Mouse (Mus musculus): Measurements from ENCODE around the gene Pdxdc1. TPM values are rescaled to one million over a fixed set of nuclear protein-coding genes. Genes with fewer than 3 reads are reported as not detected.
"Not testable (repeated sequence)": the region's sequence is repeated elsewhere in the genome, so short reads cannot be mapped to it uniquely, and the experiment has no call there.

Gene Pdxdc1
- polyA plus RNA-seq, 1 experiment from 2014 or later: 96.6 TPM

DNA sequence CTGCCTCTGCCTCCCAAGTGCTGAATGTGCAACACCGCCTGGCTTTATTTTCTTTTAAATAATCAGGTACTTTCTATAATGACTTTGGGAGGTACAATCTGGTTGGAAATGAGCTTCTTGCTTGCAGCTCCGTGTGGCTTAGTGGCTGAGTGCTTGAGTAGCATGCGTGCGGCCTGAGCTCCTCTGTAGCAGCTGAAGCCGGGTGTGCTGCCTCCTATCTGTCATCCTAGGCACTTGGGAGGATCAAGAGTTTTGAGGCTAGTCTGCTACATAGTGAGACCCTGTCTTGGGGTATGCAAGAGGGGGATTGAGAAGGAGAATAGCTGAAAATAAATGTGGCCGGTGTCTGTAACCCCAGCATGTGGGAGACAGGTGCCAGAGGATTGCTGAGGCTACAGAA lies 90.8 kb downstream of the Pdxdc1 start:
- H3K9me3 ChIP-seq: no peaks in the 10 kb centered on the region
- peaks cover 80% of the 10 kb centered on the region for H3K36me3 ChIP-seq
- no peaks in the 10 kb centered on the region for H3K4me1 ChIP-seq
- no peak for ATAC-seq (ENCODE audit: insufficient number of reproducible peaks, insufficient read depth, low FRiP score, low TSS enrichment)
- WGBS: 88% methylated on average over 6 of the region's 6 CpGs
- H3K27ac ChIP-seq: no peak overlapping the region
- H3K4me2 ChIP-seq (replicated peaks): no peak overlapping the region
- H3K27me3 ChIP-seq: no peaks in the 10 kb centered on the region
- no peak overlapping the region for H3K9ac ChIP-seq
- H3K4me3 ChIP-seq: no peak overlapping the region

DNA sequence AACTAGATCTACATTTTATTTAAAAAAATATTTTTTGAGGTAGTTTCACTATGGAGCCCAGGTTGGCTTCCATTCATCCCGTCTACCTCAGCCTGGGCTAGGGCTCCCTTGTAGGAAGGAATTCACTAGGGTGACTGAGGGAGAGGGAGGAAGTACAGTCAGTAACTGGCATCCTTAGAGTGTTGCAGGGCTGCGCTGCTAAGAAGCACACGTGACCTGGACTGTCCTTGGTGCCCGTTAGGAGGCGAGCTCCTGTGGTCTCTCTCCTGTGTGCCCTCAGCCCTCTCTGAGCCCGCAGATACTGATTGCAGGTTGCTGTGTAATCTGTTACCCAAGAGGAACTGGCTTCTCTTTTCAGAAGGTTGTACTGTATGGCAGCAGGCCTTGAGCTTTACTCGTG lies 94.5 kb downstream of the Pdxdc1 start:
- WGBS: 74% methylated on average over 7 of the region's 7 CpGs
- no peaks in the 10 kb centered on the region for H3K4me1 ChIP-seq
- no peak overlapping the region for H3K9ac ChIP-seq
- no peak overlapping the region for H3K4me3 ChIP-seq
- peaks cover 88% of the 10 kb centered on the region for H3K36me3 ChIP-seq
- H3K27ac ChIP-seq: no peak overlapping the region
- H3K4me2 ChIP-seq (replicated peaks): no peak overlapping the region
- H3K27me3 ChIP-seq: no peaks in the 10 kb centered on the region
- no peaks in the 10 kb centered on the region for H3K9me3 ChIP-seq
- no peak for ATAC-seq (ENCODE audit: insufficient number of reproducible peaks, insufficient read depth, low FRiP score, low TSS enrichment)

GRCm38 (mm10) chr16:13807616-13808015 lies 95.3 kb downstream of the Pdxdc1 start:
- no peaks in the 10 kb centered on the region for H3K9me3 ChIP-seq
- H3K4me2 ChIP-seq (replicated peaks): no peak overlapping the region
- peaks cover 85% of the 10 kb centered on the region for H3K36me3 ChIP-seq
- 94% methylated on average over 4 of the region's 4 CpGs for WGBS
- H3K27me3 ChIP-seq: no peaks in the 10 kb centered on the region
- no peak for ATAC-seq (ENCODE audit: insufficient number of reproducible peaks, insufficient read depth, low FRiP score, low TSS enrichment)
- H3K27ac ChIP-seq: no peak overlapping the region
- H3K4me3 ChIP-seq: no peak overlapping the region
- no peak overlapping the region for H3K9ac ChIP-seq
- H3K4me1 ChIP-seq: no peaks in the 10 kb centered on the region

DNA sequence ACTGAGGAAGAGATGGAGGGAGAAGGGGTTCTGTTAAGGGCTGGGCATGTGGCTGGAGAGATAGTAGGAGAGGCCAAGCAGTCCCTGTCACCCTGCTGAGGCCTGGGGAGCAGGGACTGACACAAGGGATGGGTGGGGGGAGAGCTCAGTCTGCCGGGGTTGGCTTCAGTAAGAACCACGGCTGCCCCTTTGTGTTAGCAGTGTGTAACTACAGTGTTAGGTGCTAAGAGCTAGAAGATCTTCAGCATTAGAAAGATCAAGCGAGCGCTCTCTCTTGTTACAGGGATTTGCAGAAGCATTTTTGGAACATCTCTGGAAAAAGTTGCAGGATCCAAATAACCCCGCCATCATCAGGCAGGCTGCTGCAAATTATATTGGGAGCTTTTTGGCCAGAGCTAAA lies 98.3 kb downstream of the Pdxdc1 start:
- no peak overlapping the region for H3K4me2 ChIP-seq (replicated peaks)
- H3K9ac ChIP-seq: no peak overlapping the region
- no peak overlapping the region for H3K27ac ChIP-seq
- no peaks in the 10 kb centered on the region for H3K4me1 ChIP-seq
- no peaks in the 10 kb centered on the region for H3K9me3 ChIP-seq
- H3K4me3 ChIP-seq: no peak overlapping the region
- no peak for ATAC-seq (ENCODE audit: insufficient number of reproducible peaks, insufficient read depth, low FRiP score, low TSS enrichment)
- H3K36me3 ChIP-seq: peaks cover 78% of the 10 kb centered on the region
- H3K27me3 ChIP-seq: no peaks in the 10 kb centered on the region
- WGBS: 87% methylated on average over 5 of the region's 5 CpGs

- Histone ChIP-seq H3K4me3 (no peak overlapping the region), H3K4me2 (replicated peaks) (no peak overlapping the region), H3K27me3 (no peaks in the 10 kb centered on the region), H3K36me3 (peaks cover 84% of the 10 kb centered on the region), H3K4me1 (no peaks in the 10 kb centered on the region), H3K9ac (no peak overlapping the region), H3K9me3 (no peaks in the 10 kb centered on the region), H3K27ac (no peak overlapping the region)
- 93% methylated on average over 4 of the region's 4 CpGs for WGBS
- ATAC-seq (ENCODE audit: insufficient number of reproducible peaks, insufficient read depth, low FRiP score, low TSS enrichment): no peak
Observed at GRCm38 (mm10) chr16:13801231-13801630, 101.7 kb downstream of the Pdxdc1 start.

GRCm38 (mm10) chr16:13796746-13797175 lies 106.2 kb downstream of the Pdxdc1 start:
- 90% methylated on average over 5 of the region's 5 CpGs for WGBS
- no peak overlapping the region for H3K9ac ChIP-seq
- peaks cover 88% of the 10 kb centered on the region for H3K36me3 ChIP-seq
- ATAC-seq (ENCODE audit: insufficient number of reproducible peaks, insufficient read depth, low FRiP score, low TSS enrichment): no peak
- H3K4me2 ChIP-seq (replicated peaks): no peak overlapping the region
- H3K4me3 ChIP-seq: no peak overlapping the region
- no peaks in the 10 kb centered on the region for H3K9me3 ChIP-seq
- H3K4me1 ChIP-seq: no peaks in the 10 kb centered on the region
- no peaks in the 10 kb centered on the region for H3K27me3 ChIP-seq
- no peak overlapping the region for H3K27ac ChIP-seq

GRCm38 (mm10) chr16:13793441-13793840 lies 109.5 kb downstream of the Pdxdc1 start:
- not testable (repeated sequence) for ATAC-seq (ENCODE audit: insufficient number of reproducible peaks, insufficient read depth, low FRiP score, low TSS enrichment); H3K4me3 ChIP-seq; H3K27me3 ChIP-seq; H3K9ac ChIP-seq; H3K4me1 ChIP-seq; H3K4me2 ChIP-seq (replicated peaks); H3K9me3 ChIP-seq; H3K27ac ChIP-seq
- H3K36me3 ChIP-seq: peaks cover 90% of the 10 kb centered on the region
- WGBS: 91% methylated on average over 2 of the region's 2 CpGs

GRCm38 (mm10) chr16:13785932-13786331 lies 117.0 kb downstream of the Pdxdc1 start:
- H3K9me3 ChIP-seq: no peaks in the 10 kb centered on the region
- H3K9ac ChIP-seq: no peak overlapping the region
- no peak overlapping the region for H3K27ac ChIP-seq
- no peaks in the 10 kb centered on the region for H3K27me3 ChIP-seq
- no peak for ATAC-seq (ENCODE audit: insufficient number of reproducible peaks, insufficient read depth, low FRiP score, low TSS enrichment)
- H3K4me1 ChIP-seq: peaks cover 8% of the 10 kb centered on the region
- peaks cover 63% of the 10 kb centered on the region for H3K36me3 ChIP-seq
- H3K4me2 ChIP-seq (replicated peaks): no peak overlapping the region
- 88% methylated on average over 3 of the region's 3 CpGs for WGBS
- H3K4me3 ChIP-seq: no peak overlapping the region

Small RNA genes within 50 kb of the gene (microRNA-seq; reads per million reads assigned to microRNA genes)
- gene Gm27734: not detected

Other genes starting within 250 kb of the Pdxdc1 start
- 39.1 and 40.9 TPM in 2 replicates for gene Parn, start 235.0 kb downstream of the Pdxdc1 start, polyA plus RNA-seq (2016; fragmentation: Nextera tagmentation; extraction: Ambion mirVana)
- gene Bfar, start 231.3 kb downstream of the Pdxdc1 start, polyA plus RNA-seq (2016; fragmentation: Nextera tagmentation; extraction: Ambion mirVana): 44.5 and 48.3 TPM in 2 replicates
- gene 3110001I22Rik, start 231.2 kb downstream of the Pdxdc1 start, polyA plus RNA-seq (2016; fragmentation: Nextera tagmentation; extraction: Ambion mirVana): 6.9 and 8.0 TPM in 2 replicates
- not detected in 2 replicates for gene Pla2g10, start 172.1 kb downstream of the Pdxdc1 start, polyA plus RNA-seq (2016; fragmentation: Nextera tagmentation; extraction: Ambion mirVana)
- gene Rrn3, start 122.4 kb downstream of the Pdxdc1 start, polyA plus RNA-seq (2016; fragmentation: Nextera tagmentation; extraction: Ambion mirVana): 82.6 and 83.0 TPM in 2 replicates
- gene Ntan1, start 84.3 kb downstream of the Pdxdc1 start, polyA plus RNA-seq (2016; fragmentation: Nextera tagmentation; extraction: Ambion mirVana): 208 and 214 TPM in 2 replicates
- gene Mpv17l, start within 50 bp of the Pdxdc1 start, polyA plus RNA-seq (2016; fragmentation: Nextera tagmentation; extraction: Ambion mirVana): 3.7 and 4.1 TPM in 2 replicates
- 10.6 and 12.6 TPM in 2 replicates for gene 2900011O08Rik, start 83.5 kb upstream of the Pdxdc1 start, polyA plus RNA-seq (2016; fragmentation: Nextera tagmentation; extraction: Ambion mirVana)
- 0.24 and 0.50 TPM in 2 replicates for gene Ifitm7, start 83.8 kb upstream of the Pdxdc1 start, polyA plus RNA-seq (2016; fragmentation: Nextera tagmentation; extraction: Ambion mirVana)